Mouse (Mus musculus) ES-Bruce4 (cell line): Measurements from ENCODE around the gene Vmn2r1. TPM values are rescaled to one million over a fixed set of nuclear protein-coding genes. Genes with fewer than 3 reads are reported as not detected.

Experiments used
- H3K27ac ChIP-seq: 2 replicates; pipeline ENCODE4 v1.5.1; 2012; ENCODE audit warnings: low read length, inconsistent platforms; ENCODE audit not compliant: insufficient read depth
- H3K27me3 ChIP-seq: 2 replicates; pipeline ENCODE4 v1.6.1; 2012; ENCODE audit warnings: mild to moderate bottlenecking, low read length, inconsistent platforms; ENCODE audit not compliant: control insufficient read depth, poor library complexity, insufficient read depth, severe bottlenecking
- H3K36me3 ChIP-seq: 2 replicates; pipeline ENCODE4 v1.6.1; 2012; ENCODE audit warnings: inconsistent platforms, mild to moderate bottlenecking, low read length, moderate library complexity; ENCODE audit not compliant: control insufficient read depth, poor library complexity, insufficient read depth, severe bottlenecking
- H3K4me1 ChIP-seq: one replicate; pipeline ENCODE4 v1.8.1; 2011; ENCODE audit warnings: low read length; ENCODE audit not compliant: control insufficient read depth, insufficient read depth
- H3K4me3 ChIP-seq: 2 replicates; pipeline ENCODE4 v1.5.1; 2011; ENCODE audit warnings: low read depth, mild to moderate bottlenecking, low read length
- H3K9ac ChIP-seq: 2 replicates; pipeline ENCODE4 v1.6.1; 2012; ENCODE audit warnings: low read depth, mild to moderate bottlenecking, inconsistent platforms; ENCODE audit not compliant: poor library complexity, severe bottlenecking
- H3K9me3 ChIP-seq: replicated peaks from 2 replicates; pipeline ENCODE4 v1.6.1; 2012; ENCODE audit warnings: mild to moderate bottlenecking, low read length, inconsistent platforms; ENCODE audit not compliant: control insufficient read depth, poor library complexity, insufficient read depth, severe bottlenecking
- CTCF ChIP-seq: IDR thresholded peaks from one replicate; pipeline ENCODE4 v1.8.1; 2011; ENCODE audit warnings: low read depth, low read length
- EP300 ChIP-seq: IDR thresholded peaks from 2 replicates; pipeline ENCODE4 v1.6.1; 2011; ENCODE audit warnings: low read depth, low read length; ENCODE audit not compliant: insufficient read depth
- POLR2A ChIP-seq: IDR thresholded peaks from one replicate; pipeline ENCODE4 v1.8.1; 2011; ENCODE audit warnings: low read length; ENCODE audit not compliant: insufficient read depth
- polyA plus RNA-seq: library from polyadenylated mRNA; stranded (reverse); fragments of >200 nt; gene quantifications from 2 replicates; pipeline ENCODE4 v1.2.4, GENCODE M21; 2011; ENCODE audit warnings: low read depth; ENCODE audit not compliant: missing spikeins, insufficient read depth, insufficient read length

The Vmn2r1 gene
- polyA plus RNA-seq, 1 experiment: 0.63 TPM

GRCm38 (mm10) chr3:64141878-64142508 is 60.6 kb downstream of the Vmn2r1 start, which contains the start of gene Vmn2r2:
Gene Vmn2r2 (minus strand): TSS chr3:64141928.
- no peaks in the 10 kb centered on the region for H3K4me1 ChIP-seq

More at GRCm38 (mm10) chr3:64141878-64142508, 60.6 kb downstream of the Vmn2r1 start, which contains the start of gene Vmn2r2:
- TF ChIP-seq EP300: no peak
- no peak for TF ChIP-seq POLR2A
- no peak for TF ChIP-seq CTCF
- H3K9ac ChIP-seq: no peak within 1 kb of the TSS
- H3K27ac ChIP-seq: no peak within 1 kb of the TSS
- no peaks in the 10 kb centered on the region for H3K36me3 ChIP-seq
- no peak within 1 kb of the TSS for H3K4me3 ChIP-seq
- H3K27me3 ChIP-seq: no peaks in the 10 kb centered on the region
- no peaks in the 10 kb centered on the region for H3K9me3 ChIP-seq

Other genes with a start within 250 kb of the Vmn2r1 start
- gene Plch1, start 182.1 kb upstream of the Vmn2r1 start, polyA plus RNA-seq: 6.0 and 6.8 TPM in 2 replicates
- gene E130311K13Rik, start 152.1 kb upstream of the Vmn2r1 start, polyA plus RNA-seq: 4.3 and 5.3 TPM in 2 replicates
- 13.8 and 15.2 TPM in 2 replicates for gene Slc33a1, start 116.8 kb upstream of the Vmn2r1 start, polyA plus RNA-seq
- 55.0 and 58.3 TPM in 2 replicates for gene Gmps, start 105.4 kb upstream of the Vmn2r1 start, polyA plus RNA-seq
- not detected in 2 replicates for gene Vmn2r2, start 60.4 kb downstream of the Vmn2r1 start, polyA plus RNA-seq
- gene Vmn2r3, start 208.2 kb downstream of the Vmn2r1 start, polyA plus RNA-seq: 0.09 and 0.18 TPM in 2 replicates